Mouse (Mus musculus) large intestine, adult 2 months (tissue): Measurements from ENCODE around the gene Ephb1. TPM values are rescaled to one million over a fixed set of nuclear protein-coding genes. Genes with fewer than 3 reads are reported as not detected.

Source experiments
- DNase-seq: peaks from one replicate; pipeline ENCODE4 v3.0.0-alpha.2; 2012; ENCODE audit warnings: low read depth, low spot score
- WGBS: fragments of 180-500 bp; shearing (Covaris S2); methylation state at CpG from one replicate; pipeline ENCODE4 v1.1.7; 2018; 5-methylcytosine and 5-hydroxymethylcytosine counted together
- polyA plus RNA-seq: library from polyadenylated mRNA; depleted of rRNA; stranded (reverse); fragments of >200 nt; gene quantifications from 2 replicates; pipeline ENCODE4 v1.2.3, GENCODE M21; 2012

Gene Ephb1
- polyA plus RNA-seq, 1 experiment, result 0.56 TPM

DNA sequence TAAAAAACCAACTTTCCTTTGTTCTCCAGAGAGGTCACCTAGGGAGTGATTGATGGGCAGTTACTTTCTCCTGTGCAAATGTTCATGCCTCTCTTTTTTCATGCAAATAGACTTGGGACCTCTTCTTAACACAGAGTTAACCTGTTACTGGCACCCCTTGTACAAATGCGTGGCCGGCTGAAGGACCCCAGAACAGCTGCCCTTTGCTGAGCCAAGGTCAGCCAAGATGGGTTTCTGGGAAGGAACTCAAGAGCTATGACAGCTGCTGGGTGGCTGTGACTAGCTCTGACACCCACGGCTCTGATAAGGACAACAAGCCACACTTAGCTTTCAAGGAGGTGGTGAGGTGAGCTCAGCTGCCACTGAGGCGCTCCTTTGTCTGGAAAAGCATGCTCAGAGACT, 92.4 kb downstream of the Ephb1 start:
- no peak for DNase-seq
- WGBS, result 25% methylated on average over 4 of the region's 4 CpGs

DNA sequence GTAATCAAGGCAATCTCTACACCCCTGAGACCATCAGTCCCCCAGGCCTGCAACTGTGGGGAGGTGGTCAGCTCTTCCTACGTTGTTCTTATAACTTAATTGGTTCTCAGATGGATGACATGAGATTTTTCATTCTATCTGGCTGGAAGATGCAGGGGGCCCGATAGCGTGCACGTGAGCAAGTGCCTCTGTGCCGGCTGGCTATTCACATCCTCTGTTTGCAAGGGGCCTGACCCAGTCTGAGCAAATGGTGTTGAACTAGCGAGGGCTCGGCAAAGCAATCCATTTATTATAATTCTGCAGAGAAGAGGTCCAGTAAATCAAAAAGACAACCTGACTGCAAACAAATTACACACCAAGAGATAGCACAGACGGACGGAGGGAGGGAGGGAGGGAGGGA, 93.0 kb downstream of the Ephb1 start:
- no peak for DNase-seq
- 16% methylated on average over 9 of the region's 9 CpGs for WGBS

DNA sequence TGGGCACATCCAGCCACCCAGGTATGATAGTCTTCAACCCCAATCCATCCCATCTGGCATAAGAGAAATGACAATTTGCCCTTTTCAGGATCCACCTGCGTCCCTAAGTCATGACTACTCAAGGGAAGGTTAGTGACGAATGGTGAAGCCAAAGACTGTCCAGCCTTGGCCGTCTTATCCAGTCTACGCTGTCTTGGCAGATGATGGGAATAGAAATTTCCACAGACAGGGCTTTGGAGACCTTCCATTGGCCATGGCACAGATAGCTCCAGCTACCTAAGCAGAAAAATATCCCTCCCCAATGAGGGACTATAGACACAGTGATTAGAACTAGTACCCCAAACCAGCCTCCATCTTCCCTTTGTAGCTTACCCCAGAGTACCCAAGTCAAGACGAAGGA, 98.1 kb downstream of the Ephb1 start:
- WGBS, result 90% methylated on average over 5 of the region's 5 CpGs

DNA sequence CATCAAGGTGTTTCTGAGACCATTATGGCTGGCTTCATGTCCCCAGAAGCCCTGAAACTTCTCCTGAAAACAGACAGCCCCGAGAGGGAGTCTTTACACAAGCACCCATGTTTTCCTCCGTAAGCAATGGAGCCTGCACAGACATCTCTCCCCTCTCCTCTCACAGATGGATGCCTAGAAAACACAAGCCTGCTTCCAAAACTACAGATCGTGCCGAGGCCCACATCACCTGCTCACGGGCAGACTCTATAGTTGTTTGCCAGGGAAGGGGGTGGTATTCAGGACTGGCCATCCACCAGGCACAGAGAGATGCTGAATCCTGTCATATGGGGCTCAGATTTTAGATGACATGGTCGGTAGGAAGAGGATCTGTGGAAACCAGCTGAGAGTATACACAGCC, 98.7 kb downstream of the Ephb1 start:
- 75% methylated on average over 6 of the region's 6 CpGs for WGBS

More for the DNA sequence above, 98.1 kb downstream of the Ephb1 start:
- no peak for DNase-seq

GRCm38 (mm10) chr9:102249124-102249816, 105.2 kb downstream of the Ephb1 start:
- 27% methylated on average over 9 of the region's 9 CpGs for WGBS
- DNase-seq, result no peak

More for the DNA sequence above, 98.7 kb downstream of the Ephb1 start:
- DNase-seq, result no peak

DNA sequence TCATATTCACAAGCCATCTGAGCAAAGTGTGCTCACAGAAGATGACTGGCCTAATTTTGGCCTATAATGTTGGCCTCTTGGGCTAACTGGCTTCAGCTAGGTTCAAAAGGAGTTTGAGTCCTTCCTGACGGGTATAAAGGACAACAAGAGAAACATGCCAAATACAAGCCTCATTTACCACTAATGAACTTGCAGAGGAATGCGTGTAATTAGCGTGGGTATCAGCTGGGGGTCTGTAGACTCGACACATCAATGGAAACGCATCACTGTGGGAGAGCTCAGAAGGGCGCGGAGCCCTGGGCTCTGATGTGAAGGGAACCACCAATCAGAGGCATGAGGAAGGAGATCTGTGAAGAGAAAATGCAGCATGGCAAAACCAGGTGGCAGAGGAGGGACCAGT, 108.9 kb downstream of the Ephb1 start:
- 85% methylated on average over 7 of the region's 7 CpGs for WGBS
- no peak for DNase-seq

DNA sequence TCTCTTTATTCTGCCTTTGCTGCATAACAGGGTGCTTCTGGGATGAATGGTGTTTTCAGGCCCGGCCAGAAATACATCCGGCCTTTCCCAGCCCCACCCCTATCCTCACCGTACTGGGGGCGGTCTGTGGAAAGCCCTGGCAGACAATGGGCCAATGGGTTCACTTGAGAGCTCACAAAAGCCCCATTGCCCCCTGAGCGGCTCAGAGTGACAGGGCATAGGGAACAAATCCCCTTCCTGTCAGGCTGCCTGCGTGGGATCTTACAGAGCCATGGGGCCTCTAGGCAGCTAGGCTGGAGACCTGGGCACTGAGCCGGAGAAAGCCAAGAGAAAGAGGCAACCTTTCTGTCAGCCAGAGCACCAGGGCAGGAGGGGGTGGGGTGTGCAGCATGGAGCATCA, 111.2 kb downstream of the Ephb1 start:
- no peak for DNase-seq
- WGBS, result 50% methylated on average over 7 of the region's 7 CpGs

DNA sequence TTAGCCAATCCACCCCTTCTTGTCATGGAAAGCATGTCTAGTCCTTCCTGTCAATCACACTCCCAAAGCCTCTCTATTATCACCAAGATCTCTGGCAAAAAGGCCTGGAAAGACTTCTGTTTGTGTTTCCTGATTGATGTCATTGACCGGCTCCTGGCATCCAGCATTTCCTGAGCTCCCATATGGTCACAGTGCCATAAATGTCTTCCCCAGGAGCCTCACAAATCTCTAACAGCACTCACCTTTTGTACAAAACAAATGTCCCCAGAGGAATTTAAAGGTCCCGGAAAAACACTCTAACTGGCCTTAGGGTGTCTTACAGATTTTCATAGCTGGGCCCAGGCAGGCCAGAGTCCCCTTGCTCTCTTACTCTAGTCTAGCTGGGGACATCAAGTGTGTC, 112.9 kb downstream of the Ephb1 start:
- 41% methylated on average over 2 of the region's 2 CpGs for WGBS
- no peak for DNase-seq

DNA sequence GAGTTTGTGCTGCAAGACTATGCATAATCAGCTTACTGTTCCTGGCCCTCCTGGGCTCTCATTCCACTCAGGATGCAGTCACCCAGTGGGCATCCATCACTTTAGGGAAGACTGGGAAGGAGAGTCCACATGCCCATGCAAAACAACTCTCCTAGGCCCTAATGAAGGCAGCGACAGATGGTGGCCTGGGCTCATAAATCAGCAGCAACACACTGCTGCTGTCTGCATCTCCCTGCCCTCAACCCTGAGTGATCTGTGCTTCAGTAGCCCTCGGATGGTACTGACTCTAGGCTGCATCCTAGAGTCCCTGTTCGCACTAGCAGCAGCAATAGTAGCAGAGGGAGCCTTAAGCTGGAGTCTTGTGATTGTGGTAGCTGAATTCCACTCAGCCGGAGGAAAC, 114.3 kb downstream of the Ephb1 start:
- DNase-seq, result no peak
- WGBS, result 52% methylated on average over 4 of the region's 4 CpGs

GRCm38 (mm10) chr9:102235444-102235951, 119.0 kb downstream of the Ephb1 start:
- WGBS, result 68% methylated on average over 4 of the region's 4 CpGs
- DNase-seq, result no peak

DNA sequence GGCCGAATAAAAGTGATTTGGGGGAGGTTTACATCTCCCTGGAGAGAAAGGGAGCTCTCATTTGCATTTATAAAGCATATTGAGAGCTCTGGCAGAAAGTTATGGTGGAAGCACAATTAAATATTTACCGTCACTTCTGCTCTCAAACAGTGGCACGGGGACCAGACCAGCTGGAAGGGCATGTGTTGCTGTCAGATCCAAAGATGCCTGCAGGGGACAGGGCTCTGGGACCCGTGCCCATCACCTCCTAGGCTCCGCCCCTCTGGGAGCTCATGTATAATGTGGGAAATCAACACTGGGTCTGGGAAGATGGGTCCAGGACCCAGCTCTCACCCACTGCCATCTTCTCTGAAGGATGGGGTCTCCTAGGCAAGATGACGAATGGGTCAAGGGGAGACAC, 123.2 kb downstream of the Ephb1 start:
- DNase-seq, result no peak
- 66% methylated on average over 6 of the region's 6 CpGs for WGBS

GRCm38 (mm10) chr9:102216746-102217566, 137.5 kb downstream of the Ephb1 start:
- 42% methylated on average over 7 of the region's 7 CpGs for WGBS
- DNase-seq, result no peak

DNA sequence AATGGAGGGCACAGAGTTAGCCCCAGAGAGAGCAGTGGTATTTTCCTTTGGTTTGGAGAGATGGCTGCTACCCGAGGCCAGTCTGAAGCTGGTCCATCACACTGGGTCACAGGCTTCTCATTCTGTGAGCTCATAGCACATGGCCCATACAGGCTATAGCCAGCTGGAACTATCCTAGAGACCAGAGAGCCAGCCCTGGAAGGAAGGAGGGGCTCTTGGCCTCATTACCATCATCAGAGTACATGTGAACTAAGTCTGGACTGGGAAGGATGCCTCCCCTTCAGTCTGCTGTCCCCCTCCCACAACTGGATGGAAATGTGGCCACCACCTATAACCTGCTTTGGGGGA, 142.5 kb downstream of the Ephb1 start:
- 39% methylated on average over 1 of the region's 1 CpGs for WGBS
- no peak for DNase-seq

GRCm38 (mm10) chr9:102211296-102212035, 143.0 kb downstream of the Ephb1 start:
- whole genome bisulfite sequencing, result 57% methylated on average over 10 of the region's 10 CpGs
- DNase-seq, result no peak

DNA sequence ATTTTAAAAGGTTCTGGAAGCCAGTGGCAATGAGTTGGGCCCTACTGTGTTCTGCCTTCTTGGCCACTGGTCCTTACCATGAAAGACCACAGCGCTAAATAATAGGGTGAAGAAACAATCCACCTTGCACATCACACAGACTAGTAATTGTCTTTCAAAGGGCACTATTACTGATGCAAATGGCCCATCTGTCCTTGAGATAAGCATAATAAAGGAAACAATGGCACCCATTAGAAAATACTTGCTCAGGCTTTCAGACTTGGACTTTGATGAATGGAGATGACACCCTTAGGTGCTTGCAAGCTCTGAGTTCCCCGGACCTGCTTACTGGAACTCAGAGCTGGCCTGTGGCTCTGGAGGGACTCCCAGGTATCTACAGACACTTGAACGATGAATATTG, 149.0 kb downstream of the Ephb1 start:
- 68% methylated on average over 3 of the region's 3 CpGs for WGBS
- no peak for DNase-seq

- DNase-seq, result no peak
- 81% methylated on average over 5 of the region's 5 CpGs for WGBS
Measured at GRCm38 (mm10) chr9:102201867-102202266, 152.6 kb downstream of the Ephb1 start.

DNA sequence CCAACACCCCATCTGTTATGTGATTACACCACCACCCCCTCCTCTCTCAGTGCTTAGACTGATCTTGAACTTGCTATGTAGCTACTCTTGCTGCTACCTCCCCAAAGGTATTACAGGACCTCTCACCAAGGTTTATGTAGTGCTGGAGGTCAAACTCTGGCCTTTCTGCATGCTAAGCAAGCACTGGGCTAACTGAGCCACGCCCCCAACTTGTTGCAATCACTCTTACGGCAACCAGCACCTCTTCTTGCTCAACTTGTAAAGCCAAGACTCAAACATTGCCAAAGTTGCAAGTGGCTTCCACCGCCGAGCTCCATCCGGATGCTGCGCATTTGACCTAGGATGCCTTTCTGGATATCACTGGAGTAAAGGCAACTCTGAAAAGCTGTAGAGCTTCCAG, 157.6 kb downstream of the Ephb1 start:
- DNase-seq, result no peak
- WGBS, result 76% methylated on average over 6 of the region's 6 CpGs

GRCm38 (mm10) chr9:102194063-102194462, 160.4 kb downstream of the Ephb1 start:
- no peak for DNase-seq
- 78% methylated on average over 4 of the region's 4 CpGs for WGBS

DNA sequence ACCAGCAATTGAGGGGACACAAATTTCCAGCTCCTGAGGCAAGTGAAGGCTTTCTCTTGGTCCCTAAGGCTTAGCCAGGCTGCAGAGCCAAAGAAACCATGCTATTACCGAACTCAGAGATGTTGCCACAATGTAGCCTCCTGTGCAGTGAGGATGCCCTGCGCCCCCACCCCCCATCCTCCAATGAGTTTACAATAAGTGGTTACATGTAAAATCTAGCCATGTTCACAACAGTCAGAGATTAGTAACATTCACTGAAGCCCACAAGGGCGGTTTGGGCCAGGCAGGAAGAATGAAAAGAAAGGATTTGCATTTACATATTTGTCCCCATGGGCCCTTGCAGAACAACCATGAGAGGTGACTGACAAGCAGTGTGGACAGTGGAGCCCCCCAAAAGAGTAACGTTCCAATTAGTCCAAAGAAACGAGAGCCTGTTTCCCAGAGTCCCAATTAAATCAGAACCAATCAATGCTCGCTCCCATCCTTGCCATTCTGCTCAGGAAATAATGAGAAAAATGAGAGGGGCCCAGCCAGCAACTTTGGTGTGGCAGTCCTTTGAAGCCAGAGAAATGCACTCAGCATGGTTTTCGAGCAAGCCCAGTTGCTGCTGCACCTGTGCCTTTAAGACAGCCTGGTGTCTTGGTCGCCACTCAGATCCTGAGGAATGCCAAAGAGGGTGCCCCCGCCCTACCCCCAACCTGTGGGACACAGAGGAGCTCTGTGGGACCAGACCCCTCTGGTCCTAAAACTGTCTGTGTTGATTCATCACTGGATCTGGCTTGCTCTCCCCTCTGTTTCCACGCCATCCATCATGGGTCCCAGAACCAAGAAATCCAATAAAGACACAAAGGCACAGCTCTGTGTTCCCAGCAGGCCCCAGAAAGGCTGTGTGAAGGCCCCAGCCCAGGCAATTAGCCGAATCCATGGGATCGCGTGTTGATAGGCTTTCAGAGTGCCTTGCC, 161.5 kb downstream of the Ephb1 start:
- 65% methylated on average over 13 of the region's 13 CpGs for WGBS
- DNase-seq, result no peak
